Mouse (Mus musculus): ENCODE data around the gene Odf3l1.
"Not testable (repeated sequence)": the region's sequence is repeated elsewhere in the genome, so short reads cannot be mapped to it uniquely, and the experiment has no call there.

Odf3l1 gene

DNA sequence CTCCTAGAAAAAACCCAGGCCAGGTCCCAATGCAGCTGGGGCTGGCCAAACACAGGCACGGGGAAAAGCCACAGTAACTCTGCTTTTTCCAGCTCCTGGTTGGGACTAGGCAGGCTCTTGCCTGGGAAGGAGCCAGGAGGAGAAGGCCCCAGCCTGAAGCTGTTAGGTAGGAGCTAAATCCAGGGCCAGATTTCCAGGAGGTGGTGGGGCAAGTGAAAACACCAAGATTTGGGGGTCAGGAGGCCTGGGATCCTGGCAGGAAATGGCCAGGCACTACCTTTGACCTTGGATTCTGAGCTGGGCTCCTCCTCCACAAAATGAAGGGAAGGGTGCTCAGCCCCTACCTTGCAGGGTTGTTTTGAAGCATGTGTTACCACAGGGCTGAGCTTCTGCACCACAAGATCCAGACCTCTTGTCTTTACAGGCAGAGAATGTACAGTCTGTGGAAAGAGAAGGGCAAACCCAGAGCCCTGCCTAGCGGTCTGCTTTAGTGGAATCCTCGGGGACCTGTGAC is at the start of gene Odf3l1:
Odf3l1 (minus strand) TSS at position 464 of the 514 bp plus-strand sequence.
- no peak for DNase-seq

DNA sequence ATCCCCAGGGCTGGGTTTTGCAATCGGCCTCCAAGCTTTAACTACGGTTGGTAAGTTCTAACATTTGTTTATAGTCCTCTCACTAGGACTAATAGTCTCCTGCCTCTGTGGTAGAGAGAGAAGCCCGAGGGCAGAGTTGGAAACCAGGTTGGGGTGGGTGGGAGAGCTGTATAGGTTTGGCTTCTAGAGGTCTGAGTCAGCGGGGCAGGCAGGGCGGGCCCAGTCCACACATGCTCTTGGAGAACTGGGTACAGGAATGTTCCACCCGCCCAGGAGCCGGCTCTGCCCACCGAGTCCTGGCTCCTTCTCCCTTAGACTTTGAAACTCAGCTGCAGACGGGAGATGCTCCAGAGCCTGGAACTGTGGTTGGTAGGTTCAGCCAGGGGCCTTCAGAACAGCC is 49.5 kb upstream of the Odf3l1 start:
- no peak for DNase-seq

DNA sequence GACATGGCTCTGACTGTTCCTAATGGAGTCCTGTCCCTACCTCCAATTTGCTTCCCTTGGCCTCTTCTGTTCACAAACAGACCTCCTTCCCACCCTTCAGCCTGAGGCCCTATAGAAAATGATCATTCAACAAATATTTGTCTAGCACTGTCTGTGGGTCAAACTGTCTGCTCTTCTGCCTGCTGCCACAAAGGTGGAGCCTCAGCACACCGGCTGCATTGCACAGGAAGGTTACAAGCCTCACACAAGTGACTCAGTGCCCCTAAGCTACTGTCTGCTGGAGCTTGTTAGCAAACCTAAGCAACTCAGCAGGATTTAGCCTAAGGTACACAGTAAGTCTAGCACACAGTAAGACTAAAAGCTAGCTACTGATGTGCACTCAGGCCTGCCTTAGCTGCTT is 46.5 kb upstream of the Odf3l1 start:
- DNase-seq = no peak

DNA sequence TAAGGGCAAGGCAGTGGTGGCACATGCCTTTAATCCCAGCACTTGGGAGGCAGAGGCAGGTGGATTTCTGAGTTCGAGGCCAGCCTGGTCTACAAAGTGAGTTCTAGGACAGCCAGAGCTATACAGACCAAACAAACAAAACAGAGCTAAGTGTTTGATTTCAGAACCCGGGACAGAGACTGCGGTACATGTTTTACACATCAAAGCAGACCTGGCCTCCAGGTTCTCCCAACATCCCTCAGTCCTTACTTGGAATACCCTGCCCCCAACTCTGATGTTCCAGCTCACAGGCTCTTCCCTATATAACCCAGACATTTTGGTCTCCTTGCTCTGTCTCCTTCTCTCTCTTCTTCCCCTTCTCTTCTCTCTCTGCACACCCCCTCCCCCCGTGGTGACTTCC is 45.5 kb upstream of the Odf3l1 start:
- not testable (repeated sequence) for DNase-seq

DNA sequence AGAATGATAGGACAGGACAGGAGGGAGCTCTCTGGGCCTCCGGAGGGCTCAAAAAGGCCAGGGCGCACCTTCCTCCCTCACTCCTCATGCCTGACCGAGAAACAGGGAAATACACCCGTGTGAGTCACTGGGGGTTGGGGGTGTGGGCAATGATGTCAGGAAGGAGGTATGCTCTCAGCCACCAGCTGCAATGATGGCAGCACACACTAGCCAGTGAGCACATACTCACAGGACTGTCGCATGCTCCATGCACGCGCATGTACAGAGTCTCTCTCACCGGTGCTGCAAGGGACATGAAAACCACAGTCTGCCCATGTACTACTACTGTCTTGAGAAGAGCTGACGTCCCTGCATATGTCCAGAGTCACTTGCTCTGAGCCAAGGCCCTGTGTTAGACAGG is 43.1 kb upstream of the Odf3l1 start:
- no peak for DNase-seq

DNA sequence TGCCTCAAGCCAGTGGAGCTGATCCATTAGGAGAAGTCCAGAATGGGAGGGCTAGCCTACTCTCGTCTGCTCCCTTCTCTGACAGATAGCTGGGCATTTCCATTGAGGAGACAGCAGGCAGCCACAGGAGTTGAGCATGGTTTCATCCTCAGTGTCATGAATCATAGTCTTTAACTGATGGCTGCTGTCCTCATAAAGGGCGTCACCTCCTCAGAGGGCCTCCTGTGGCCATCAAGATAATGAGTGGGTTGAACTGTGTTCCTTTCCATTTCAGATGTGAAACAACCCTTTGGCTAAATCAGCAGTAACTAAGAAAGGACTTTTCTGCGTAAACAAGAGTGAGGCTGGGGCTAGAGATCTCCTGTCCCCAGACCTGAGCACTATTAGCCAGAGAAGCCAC is 39.2 kb upstream of the Odf3l1 start:
- DNase-seq = no peak

DNA sequence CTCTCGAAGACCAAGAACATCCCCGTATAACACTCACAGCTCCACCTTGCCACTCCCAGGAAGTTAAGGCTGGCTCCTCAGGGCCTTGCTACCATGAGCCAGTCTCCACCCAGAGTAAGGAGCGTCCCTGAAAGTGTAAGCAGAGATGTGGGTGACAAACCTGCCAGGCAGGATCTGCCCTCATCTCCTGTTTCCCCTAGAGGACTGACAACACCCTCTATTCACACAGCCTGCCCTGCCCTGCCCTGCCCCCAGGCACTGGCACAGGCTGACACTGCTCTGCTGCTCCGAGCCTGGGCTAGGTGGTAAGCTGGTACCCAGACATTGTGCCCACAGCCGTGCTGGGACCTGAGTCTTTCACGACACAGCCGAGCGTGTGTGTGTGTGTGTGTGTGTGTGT is 36.7 kb upstream of the Odf3l1 start:
- DNase-seq = no peak

DNA sequence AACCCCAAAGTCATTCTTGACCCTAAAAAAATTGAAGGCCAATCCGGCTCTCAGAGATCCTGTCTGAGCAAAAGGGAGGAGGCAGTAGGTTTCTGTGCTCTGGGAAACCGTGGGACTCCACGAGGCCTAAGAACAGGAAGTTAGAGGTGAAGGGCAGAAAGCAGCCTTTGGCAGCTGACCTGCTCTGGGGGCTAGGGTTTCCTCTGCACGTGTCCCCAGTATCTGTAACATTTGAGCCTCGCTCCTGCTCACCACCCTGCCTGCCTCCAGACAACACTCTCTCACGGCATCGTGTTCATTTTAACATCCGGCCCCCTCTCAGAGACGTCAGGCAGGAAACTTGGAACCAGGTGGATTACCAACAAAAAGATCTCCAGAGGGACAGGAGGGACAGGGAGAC is 36.1 kb upstream of the Odf3l1 start:
- no peak for DNase-seq

DNA sequence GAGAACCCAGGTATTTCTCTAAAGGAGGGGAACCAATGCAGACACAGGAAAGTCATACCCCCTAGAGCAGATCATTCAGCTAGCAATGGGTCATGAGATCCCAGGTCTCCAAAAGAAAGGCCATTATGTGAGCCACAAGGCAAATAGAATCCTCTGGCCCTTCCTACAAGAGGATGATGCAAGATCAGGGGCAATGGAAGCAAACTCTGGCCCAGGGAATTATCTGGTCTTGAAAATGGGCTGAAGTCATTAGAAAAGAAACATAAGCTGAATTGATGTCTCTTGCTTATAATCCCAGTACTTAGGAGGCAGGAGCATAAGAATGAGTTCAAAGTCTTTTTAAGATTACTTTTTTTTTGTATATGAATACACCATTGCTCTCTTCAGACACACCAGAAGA is 35.6 kb upstream of the Odf3l1 start:
- DNase-seq = no peak

DNA sequence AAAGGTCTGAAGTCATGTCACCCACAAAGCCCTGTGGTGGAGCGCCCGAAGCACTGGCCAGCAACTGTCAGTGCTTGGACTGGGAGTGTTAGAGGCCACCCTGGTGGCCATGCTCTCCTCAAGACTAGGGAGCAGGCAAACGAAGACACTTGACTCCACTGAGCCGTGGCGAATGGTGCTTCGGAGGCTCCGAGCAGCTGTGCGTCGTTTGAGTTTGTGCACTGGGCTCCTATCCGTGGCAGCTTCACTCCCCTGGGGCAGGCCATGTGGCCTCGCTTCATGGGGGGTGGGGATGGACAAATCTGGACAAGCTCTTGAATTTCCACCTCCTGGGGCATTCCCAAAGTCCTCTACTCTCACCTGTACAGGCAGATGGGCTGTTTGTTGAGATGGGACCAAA is 34.9 kb upstream of the Odf3l1 start:
- DNase-seq = no peak

DNA sequence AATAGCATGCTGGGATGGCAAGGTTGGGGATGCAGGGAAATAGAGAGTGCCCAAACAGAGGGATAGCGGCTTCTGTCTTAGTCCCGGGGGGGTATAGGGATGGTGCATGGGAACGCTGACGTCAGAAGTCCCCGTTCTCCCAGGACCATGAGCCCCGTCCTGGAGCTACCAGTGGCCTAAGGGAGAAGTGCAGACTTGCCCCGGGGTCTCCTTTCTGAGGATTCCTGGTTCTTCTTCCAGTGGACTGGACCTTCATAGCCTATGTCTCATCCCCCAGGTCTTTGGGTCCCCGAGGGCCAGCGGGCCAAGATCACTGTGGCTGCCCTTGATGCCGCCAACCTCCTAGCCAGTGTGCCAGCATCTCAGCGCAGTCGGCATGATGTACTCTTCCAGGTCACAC is 32.3 kb upstream of the Odf3l1 start:
- no peak for DNase-seq

DNA sequence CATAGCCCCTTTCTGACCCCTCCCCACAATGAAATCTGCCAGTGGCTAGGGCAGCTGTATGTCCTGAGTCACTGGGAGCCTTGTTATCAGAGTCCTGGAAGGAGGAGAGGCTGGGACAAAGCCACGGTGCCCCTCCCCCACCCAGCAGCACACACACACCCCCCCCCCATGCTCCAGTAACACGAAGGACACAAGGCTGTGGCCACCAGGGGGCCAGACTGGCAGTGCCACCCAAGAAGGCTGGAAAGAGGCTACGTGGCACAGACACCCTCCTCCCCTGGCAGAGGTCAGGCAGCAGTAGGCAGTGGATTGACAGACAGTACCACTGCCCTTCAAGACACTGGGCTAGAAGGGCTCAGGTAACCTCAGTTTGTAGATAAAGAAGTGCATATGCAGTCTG is 29.5 kb upstream of the Odf3l1 start:
- DNase-seq = no peak

DNA sequence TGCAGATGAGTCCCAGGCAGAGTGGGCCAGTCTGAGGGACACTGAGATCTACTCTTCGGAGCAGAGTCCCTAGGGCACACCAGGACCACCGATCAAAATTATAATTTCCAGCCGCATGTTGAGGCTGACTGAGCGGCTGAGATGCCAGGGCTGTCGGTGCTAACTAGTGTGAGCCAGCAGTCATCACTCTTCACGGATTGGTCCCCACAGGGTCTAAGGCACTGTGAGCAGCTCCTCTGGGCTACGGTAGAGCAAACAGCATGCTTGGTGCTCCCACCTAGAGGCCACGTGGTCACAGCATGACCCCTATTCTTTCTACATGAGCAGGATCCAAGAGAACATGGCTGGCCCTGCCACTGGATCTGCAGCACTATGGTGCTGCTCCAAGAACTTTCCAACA is 28.8 kb upstream of the Odf3l1 start:
- no peak for DNase-seq

DNA sequence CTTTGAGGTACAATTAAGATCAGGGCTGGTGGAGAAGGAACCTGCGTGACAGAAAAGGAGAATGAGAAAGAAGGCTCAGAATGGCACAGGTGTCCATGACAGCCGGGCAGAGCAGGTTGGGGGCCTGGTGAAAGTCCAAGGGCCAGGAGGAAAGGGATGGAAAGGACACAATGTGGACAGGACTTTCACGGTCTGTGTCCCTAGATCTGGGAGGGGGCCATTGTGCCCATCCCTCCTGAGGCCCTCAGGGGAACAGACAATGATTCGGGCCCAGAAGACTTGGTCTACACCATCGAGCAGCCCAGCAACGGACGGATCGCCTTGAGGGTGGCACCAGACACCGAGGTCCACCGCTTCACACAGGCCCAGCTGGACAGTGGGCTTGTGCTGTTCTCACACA is 27.6 kb upstream of the Odf3l1 start:
- no peak for DNase-seq

DNA sequence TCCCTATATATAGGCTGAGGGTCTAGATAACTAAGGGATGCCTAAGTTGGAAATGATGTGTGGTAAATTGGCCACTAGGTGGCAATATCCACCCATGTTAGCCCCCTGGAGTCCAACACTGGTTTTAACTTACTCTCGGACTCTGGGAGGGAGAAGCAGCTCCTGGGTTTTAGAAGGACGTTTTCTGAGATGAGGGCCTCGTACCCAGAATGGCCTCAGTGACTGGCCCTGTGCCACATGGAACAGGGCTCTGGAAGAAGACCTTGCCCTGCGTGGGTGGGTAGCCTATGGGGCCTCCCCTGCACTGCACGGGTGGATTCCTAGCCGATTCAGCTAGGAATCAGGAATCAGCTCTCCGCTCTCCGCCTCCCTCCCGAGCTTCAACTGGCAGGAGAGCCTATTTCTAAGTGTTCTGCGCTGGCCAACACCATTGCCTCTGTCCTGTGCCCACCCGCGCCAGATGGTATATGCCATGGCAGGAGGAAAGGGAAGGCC is 27.1 kb upstream of the Odf3l1 start:
- peak; percentile 81 for DNase-seq

DNA sequence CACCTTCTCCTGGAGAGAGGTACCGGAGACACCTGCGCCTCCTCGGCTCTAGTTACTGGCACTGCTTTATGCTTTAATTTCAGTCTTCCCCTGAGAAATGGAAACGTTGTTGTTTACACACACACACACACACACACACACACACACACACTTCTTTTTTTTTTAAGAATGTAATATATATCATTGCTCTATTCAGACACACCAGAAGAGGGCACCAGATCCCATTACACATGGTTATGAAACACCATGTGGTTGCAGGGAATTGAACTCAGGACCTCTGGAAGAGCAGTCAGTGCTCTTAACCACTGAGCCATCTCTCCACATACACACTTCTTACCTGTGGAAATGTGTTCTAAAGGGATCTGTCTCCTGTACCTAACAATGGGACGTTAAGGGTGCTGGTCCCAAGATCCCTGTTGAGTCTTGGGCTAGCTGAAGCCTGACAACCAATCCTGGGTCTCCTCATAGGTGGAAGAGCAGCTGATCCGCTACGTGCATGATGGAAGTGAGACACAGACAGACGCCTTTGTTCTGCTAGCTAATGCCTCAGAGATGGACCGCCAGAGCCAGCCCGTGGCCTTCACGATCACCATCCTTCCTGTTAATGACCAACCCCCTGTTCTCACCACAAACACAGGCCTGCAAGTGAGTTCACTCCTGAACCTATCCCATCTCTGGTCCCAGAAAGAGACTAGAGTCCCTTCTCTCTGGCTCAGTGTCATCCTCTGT is 26.2 kb upstream of the Odf3l1 start:
- no peak for DNase-seq

DNA sequence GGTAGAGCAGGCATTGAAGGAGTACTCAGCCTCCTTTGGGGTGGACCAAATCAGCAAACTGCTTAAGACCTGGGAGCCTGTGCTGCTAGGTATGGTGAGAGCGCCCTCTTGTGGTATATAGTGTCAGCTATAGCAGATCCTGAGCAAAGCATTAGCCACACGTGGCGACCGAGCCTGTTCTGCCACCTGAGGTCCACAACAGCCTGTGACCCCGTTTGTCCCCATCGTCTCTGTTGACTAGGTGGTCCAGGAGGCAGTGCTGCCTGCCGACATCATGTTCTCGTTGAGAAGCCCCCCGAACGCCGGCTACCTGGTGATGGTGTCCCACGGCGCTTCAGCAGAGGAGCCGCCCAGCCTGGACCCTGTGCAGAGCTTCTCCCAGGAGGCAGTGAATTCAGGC is 25.3 kb upstream of the Odf3l1 start:
- DNase-seq = peak; percentile 83

DNA sequence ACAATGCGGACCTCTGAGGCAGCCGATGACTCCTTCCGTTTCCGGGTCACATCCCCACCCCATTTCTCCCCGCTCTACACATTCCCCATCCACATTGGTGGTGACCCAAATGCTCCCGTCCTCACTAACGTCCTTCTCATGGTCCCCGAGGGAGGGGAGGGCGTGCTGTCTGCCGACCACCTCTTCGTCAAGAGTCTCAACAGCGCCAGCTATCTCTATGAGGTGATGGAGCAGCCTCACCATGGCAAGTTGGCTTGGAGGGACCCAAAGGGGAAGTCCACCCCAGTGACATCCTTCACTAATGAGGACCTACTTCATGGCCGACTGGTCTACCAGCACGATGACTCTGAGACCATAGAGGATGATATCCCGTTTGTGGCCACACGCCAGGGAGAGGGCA is 23.1 kb upstream of the Odf3l1 start:
- DNase-seq = no peak

DNA sequence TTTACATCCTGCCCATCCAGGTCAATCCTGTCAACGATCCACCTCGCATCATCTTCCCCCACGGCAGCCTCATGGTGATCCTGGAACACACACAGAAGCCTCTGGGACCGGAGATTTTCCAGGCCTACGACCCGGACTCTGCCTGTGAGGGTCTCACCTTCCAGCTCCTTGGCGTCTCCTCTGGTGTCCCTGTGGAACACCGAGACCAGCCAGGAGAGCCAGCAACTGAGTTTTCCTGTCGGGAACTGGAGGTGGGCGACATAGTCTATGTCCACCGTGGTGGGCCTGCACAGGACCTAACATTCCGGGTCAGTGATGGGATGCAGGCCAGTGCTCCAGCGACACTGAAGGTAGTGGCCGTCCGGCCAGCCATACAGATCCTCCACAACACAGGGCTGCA is 22.1 kb upstream of the Odf3l1 start:
- no peak for DNase-seq

DNA sequence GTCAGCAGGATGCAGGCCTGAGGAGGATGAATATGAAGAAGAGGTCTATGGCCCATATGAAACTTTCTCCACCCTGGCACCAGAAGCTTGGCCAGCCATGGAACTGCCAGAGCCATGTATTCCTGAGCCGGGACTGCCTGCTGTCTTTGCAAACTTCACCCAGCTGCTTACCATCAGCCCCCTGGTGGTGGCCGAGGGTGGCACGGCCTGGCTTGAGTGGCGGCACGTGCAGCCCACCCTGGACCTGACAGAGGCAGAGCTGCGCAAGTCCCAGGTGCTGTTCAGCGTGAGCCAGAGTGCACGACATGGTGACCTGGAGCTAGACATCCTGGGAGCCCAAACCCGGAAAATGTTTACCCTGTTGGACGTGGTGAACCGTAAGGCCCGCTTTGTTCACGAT is 21.6 kb upstream of the Odf3l1 start:
- DNase-seq = no peak

DNA sequence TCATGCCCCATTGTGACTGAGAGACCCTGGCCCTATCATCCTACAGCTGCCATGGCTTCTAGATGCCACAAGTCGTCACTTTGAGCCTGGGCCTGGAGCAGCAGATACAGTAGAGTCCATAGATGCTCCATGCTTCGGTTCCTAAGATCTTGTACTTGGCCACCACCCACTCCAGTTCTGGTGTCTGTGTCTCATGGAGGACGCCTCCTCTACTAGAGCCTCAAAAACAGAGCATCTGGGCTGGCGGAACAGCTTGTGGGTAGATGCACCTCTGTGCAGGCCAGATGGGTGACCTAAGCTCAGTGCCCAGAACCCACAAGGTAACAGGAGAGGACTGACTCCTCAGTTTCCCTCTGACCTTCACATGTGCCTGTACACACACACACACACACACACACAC is 19.8 kb upstream of the Odf3l1 start:
- no peak for DNase-seq

DNA sequence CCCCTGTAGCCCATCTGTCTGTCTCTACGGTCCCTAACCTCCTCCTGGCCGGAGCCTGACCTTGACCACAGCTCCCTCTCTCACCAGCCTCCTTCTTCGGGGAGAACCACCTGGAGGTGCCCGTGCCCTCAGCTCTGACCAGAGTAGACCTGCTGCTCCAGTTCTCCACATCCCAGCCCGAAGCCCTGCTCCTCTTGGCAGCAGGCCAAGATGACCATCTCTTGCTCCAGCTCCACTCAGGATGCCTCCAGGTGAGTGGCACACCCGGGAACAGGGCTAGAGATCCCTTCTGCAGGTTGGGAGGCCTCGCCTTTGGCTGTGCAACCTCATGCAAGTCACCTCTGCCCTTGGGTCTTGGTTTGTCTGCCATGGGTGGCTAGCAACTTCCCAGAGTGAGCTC is 19.0 kb upstream of the Odf3l1 start:
- no peak for DNase-seq

DNA sequence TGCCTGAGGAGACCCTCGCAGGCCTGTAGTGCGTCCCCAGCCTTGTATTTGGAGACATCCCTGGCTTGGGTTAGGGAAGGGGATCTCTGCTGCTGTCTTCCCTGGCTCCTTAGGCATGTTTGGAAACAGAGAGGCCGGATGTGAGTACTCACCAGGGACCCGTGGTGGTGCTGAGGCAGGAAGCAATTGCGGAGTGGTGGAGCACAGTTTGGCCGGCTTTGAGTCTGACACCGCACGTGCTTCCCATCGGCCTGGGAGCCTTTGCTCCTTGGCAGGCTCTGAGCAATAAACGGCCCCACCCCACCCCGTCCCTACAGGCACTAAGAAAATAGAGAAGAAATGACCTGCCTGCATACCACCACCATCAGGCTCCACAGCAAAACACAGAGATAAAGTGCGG is 18.3 kb upstream of the Odf3l1 start:
- DNase-seq = no peak

DNA sequence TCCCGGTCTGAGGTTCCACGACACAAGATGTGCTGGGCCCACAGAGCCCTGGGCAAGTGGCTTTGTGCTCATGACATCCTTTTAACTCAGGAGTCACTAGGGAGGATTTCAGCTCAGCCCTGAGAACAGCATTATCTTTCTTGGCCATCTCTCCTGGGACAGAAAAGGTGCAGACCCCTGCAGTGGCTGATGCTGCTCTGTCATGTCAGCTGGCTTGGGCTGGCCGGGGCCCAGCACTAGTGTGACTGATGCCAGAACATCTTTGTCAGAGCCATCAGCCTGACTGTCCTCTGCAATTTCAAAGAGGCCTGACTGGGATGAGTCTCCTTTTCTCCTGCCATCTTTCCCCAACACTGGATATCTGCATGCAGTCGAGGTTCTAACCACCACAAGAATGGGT is 17.8 kb upstream of the Odf3l1 start:
- DNase-seq = no peak

DNA sequence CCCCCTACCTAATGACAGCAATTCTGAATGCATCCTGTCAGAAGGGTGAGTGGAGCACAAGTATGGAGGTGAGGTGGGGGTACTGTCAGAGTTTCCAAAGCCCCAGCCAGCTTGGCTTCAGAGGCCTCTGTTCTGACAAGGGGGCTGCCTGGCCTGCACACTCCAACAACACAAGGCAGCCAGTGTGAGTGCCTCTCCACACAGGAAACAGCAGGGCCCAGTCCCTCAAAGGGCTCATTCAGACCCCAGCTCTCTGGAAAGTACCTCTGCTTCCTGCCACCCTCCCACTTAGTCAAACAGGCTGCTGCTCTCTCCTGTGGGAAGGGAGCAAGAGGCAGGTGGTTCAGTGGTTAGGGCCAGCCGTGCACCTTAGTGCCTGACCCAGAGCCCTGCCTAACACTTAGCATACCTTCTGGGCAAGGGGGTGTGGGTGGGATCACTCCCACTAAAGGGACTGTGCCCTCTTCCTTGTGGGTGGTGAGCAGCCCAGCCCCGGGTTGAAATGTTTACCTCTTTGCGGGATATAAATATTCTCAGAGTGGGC is 17.1 kb upstream of the Odf3l1 start:
- DNase-seq = no peak

All from cerebellum, adult 9-10 months (tissue).